Mouse (Mus musculus): Measurements from ENCODE around the gene Kdelc2.

Gene Kdelc2

DNA sequence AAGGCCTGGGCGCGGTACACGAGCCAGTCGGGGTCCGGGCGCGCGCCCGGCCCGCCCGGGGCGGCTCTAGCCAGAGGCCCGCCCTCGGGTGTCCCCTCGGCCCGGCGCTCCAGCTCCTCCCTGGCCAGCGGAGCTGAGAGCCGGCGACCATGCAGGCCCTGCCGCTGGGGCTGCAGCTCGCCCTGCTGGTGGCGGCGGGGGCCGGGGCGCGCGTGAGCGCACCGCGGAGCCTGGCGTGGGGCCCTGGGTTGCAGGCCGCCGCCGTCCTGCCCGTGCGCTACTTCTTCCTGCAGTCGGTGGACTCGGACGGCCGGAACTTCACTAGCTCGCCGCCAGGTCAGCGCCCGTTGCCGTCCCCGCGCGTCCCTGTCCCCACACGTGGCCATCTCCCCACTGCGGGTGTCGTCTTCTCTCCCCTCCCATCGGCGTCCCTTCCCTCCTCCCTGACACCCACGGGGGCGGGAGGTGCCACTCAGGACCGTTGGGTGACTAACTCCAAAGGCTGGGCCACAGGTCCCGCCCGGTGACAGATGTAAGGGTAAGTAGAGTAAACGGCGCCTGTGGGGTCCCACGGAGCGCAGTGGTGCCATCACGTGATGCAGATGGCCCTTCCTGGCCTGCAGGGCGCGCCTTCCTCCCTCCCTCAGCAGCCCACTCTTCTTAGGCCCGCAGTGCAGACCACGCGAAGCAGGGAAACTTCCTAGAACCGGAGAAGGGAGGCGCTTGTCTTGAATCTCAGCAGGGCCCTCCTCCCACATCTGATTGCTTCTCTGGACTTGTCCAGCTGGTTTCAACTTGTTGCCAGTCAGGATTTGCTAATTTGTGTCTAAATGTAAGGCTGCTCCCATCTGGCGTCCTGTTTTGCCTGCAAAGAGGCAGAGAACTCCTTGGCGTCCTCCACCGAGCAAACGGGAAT is at the start of gene Kdelc2:
Gene Kdelc2, plus strand, starts transcription at position 75 of the 916 bp plus-strand sequence.
- DNase-seq (ENCODE audit: low spot score): peak; percentile 85

DNA sequence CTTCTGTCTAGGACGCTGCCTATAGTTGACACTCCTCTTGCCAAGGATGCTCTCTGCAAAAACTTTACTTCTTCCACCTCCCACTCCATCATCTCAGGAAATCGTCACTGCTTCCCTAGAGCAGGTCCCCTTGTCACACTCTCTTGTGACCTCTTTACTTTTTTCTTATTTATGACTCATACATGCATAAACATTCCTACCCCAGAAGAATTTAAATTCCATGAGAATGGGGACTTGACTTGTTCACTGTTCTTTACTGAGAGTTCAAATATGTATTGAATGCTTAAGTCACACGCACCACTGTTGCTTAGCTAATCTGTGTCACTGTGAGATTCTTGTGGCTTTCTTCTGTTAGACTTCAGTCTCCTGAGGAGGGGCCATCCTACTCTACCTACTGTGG is 48.7 kb upstream of the Kdelc2 start:
- DNase-seq (ENCODE audit: low spot score): no peak

DNA sequence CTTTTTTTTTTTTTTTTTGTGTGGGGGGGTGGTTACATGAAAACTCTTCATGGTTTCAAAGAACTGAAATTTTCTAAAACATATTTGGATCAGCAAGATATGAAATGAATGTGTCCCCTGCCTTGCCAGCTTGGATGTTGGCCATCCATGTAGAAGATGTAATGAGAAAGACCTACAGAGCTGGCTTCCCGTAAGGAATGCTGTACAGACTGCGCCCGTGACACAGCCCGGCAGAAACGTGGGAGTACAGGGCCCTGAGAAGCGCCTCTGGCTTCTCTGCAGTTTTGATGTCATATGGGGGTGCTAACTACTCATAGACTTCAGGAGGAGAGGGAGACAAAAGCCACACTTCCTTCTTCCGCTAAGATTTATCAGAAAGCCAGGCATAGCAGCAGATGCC is 44.2 kb upstream of the Kdelc2 start:
- no peak for DNase-seq (ENCODE audit: low spot score)

DNA sequence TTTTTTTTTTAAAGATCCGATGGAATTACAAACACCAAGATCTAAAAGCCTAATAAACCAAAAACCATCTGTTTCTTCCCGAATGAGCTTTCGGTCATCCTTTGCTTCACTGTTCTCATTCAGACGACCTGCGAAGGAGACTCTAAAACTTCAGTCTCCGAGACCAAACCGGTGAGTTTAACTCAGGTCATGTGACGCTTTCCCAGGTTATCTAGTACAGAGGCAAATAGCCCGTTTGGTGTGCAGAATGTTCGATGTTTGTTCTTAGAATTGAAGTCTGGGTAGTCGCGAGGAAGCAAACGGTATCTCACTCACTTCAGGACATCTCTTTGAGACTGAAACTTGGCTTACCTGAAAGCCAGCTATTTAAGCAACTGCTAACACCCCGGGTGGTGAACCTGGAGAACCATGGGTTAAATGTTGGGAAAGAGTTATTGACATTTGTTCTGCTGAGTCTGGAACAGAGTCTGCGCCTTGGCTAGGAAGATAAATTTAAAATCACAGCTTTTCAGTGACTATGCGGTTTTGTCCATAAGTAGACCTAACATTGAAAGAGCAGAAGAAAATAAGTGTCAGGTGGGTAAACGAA is 43.4 kb upstream of the Kdelc2 start:
- DNase-seq (ENCODE audit: low spot score): no peak

DNA sequence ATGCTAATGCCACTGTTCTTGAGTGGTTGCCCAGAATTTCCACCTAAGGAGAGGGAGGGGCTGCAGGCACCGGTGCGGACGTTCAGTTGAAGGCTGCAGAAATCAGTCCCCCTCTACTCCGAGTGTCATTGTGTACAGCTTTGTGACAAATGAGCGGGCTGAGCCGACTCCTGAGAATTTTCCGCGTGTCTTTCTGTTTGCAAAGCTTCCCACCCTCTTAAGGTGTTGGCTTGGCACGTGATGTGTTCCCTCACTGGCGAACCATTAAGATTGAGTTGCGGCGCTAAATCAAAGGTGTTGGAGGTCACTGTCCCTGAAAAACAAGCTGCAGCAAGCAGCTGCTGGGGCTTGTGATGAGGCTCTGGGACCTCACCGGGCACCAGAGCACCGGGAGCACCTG is 42.9 kb upstream of the Kdelc2 start:
- DNase-seq (ENCODE audit: low spot score): peak; percentile 25

DNA sequence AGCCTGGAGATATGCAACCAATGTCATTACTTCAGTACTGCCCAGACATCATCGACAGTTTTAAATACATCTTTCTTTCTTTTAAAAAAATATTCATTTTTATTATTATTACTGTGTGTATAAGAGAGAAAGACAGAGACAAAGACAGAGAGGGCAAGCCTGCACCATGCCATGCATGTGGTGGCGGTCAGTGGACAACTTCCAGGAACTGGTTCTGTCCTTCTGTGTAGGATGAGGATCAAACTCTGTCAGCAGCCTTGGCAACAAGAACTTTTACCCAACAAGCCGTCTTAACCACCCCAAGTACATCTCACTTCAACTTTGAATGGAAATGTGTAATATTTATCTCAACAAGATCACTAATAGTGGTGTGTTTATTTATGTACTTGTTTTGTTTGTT is 41.8 kb upstream of the Kdelc2 start:
- DNase-seq (ENCODE audit: low spot score): no peak

DNA sequence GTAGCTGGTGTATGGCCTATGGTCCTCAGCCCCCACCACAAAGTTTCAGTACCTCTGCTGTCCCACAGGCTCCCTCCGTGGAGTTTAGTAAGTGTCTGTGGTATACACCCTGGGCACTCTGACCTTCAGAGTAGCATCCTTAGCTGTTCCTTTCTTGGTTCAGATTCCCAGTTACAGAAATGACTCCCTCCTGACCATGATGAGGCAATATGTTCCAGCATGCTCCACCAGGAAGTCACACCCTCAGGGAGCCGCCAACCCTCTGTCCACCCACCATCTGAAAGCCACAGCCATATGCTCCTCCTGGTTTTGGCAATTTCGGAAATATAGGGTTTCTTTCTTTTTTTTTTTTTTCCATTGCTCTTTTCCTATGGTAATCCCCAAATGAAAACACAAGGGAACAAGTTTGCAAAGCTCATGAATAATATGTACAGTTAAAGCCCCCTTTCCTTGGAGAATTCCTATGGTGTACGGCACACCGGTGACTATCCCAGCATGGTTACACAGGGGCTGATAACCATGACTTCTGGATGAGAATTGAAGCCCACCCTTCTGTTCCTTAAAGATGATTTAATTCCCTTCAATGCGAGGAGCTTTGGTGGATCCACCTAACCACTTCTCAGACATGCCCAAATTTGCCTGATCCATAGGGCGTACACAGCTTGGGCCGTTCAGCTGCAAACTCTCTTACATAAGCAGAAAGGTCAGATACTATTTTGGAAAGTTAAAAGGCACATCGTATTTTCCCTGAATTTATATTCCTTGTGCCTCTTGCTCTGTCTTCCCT is 39.0 kb upstream of the Kdelc2 start:
- DNase-seq (ENCODE audit: low spot score): no peak

DNA sequence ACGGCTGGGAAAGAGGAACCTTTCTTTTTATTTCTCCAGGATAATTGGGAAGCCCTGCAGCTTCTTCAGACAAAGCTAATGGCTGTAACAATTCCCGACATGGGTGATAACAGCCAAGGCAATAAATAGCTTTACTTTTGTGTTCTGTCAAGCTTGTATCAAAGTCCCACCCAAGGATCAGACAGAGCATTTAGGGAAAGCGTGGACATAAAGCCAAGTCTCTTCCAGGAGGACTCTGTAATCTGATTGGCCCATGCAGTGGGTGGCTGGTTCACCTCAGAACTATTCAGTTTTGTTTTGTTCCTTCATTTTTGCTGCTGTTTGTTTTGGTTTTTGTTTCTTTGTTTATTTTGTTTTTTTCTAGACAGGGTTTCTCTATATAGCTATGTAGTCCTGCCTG is 38.1 kb upstream of the Kdelc2 start:
- no peak for DNase-seq (ENCODE audit: low spot score)

DNA sequence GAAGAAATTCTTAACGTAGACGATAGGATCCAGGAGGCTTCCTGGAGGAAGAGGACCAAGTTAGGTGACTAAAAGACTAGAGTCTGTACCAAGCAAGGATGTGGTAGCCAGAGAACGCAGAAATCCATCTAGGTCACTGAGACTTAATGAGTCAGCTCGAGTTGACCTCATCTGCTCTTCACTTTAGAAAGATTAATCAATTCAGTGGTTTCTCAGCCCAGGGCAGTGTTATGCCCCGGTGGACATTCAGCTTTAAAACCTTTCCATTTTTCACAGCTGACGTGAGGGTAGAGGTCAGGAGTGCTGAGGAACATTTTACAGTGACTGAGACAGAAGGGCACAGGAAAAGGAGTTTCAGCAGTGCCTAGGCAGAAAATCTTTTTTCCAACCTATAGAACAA is 37.4 kb upstream of the Kdelc2 start:
- no peak for DNase-seq (ENCODE audit: low spot score)

DNA sequence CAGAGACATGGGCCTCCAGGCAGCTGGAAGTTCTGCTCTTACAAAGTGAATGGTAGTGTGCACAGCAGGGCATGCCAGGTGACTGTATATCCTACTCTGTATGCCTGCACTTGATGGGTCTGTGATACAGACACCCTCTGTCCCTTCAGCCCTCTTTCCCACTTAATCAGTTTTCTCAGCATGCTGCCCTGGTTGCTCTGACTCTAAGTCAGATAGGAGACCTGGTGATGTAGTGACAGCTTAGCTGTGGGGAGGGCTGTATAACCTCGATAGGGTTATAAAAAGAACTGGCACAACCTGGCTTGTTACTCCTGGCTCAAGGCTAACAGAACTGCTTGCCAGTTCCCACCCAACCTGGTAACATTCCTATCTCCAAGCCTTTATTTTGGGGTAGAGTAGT is 34.6 kb upstream of the Kdelc2 start:
- DNase-seq (ENCODE audit: low spot score): no peak

DNA sequence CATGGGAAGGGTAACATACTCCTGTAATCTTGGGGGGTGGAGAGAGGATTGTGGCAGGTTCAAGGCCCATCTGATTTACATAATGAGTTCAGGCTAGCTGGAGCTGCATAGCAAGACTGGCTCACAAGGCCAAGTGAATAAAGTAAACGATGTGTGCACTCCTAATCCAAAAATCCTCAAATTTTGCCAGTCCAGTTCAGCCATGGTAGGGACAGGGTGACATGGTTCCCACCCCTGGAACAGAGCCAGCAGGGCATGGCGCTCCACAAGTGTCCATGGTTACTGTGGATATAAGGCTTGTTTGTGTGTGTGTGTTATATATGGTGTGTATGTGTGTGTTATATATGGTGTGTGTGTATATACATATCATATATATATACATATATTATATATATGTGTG is 33.5 kb upstream of the Kdelc2 start:
- no peak for DNase-seq (ENCODE audit: low spot score)

DNA sequence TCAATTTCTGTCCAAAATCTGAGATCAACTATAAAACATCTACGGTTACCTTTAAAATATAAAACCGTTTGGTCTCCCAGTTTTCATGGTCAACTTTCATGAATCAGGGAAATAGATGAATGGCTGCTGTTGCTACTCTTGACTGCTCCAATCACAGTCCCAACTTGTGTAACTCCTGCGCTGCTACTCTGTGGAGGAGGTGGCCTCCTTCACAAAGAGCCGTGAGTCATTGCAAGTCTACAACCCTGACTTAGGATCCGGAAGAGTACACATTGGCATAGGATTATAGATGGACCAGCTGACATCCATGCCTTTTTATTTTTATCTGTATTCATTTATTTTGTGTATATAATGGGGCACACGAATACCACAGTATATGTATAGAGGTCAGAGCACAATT is 31.9 kb upstream of the Kdelc2 start:
- no peak for DNase-seq (ENCODE audit: low spot score)

DNA sequence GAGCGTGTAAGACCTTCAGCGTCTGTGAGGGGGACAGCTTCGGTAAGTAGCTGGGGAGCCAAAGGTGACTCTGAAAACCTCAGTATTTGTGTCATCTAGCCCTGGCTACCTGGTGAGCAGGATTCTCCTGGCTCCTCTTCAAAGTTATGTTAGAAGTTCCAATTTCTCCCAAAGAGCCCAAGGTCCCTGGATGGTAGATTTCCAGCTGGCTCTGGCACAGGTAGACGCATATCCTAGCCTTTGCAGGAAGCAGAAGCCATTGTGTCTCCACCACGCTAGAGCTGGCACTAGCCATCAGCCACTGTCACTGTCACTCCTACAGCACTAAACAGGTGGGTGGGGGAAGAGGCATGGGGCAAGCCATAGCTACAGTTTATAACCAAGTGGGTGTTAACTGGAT is 30.7 kb upstream of the Kdelc2 start:
- DNase-seq (ENCODE audit: low spot score): no peak

DNA sequence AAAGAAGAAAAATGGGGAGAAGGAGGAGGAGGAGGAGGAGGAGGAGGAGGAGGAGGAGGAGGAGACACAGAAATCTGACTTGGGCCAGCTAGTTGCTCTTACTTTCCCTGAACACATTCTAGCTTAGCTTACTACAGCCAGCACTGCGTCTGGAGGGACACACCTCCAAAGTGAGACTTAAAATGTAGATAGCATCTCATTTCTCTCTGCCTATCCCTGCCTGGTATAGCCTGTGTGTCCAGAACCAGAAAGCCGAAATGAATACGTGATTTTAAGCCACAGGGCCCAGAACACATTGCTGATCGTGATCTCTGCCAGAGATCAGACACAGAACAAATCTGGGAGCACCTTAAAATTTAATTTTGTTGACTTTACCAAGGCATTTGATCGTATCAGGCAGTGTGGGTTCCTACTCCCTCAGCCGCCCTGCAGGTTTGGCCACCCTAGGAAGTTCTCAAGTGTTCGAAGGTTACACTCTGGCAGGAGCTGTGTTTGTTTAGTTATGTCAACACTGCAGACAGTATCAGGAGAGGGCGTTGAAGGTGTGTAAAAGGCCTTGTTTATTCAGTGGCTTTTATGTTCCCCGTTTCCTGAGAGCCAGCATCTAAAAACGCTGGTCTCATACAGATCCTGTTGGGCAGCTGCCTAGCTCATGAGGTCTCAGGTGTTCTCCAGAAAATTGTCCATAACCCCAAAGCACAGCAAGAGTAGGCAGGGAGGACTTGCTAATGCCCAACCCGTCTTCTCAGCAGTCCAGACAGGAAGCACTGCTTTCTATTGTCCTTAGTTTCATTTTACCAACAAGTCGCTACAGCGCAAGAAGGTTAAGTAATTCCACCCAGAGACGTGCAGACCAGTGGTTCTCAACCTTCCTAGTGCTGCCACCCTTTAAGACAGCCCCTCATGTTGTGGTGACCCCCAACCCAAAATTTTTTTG is 27.3 kb upstream of the Kdelc2 start:
- DNase-seq (ENCODE audit: low spot score): no peak

DNA sequence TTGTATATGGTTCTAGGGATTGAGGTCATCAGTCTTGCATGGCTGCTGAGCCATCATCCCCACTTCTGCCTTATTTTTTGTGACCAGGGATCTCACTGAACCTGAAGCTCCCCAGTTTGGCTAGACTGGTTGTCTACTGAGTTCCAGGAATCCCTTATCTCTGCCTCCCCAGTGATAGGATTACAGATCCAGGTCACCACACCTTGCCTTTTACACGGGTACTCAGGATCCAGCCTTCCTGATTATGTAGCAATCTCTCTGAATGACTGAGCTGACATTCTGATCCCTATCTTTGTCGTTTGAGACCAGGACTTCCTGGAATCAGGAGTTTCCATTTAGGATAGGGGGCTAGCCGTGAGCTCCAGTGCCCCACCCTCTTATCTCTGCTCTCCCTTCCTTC is 12.5 kb upstream of the Kdelc2 start:
- no peak for DNase-seq (ENCODE audit: low spot score)

DNA sequence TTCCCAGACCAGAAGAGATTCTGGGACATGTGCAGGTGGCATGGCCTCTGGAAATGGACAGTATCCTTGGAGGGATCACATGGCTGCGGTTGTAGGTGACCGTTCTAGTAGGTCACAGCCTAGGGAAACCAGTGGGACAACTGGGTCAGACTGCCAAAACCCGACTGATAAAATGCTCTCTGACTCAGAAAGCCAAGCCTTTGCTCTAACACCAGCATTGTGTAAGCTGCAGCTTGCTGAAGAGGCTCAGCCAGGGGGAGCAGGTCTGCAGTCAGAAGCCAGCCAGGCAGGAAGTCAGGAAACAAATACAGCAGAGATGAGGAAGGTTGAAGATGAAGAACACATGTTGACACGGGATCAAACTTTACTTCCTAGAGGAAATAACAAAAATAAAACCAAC is 7.9 kb upstream of the Kdelc2 start:
- no peak for DNase-seq (ENCODE audit: low spot score)

DNA sequence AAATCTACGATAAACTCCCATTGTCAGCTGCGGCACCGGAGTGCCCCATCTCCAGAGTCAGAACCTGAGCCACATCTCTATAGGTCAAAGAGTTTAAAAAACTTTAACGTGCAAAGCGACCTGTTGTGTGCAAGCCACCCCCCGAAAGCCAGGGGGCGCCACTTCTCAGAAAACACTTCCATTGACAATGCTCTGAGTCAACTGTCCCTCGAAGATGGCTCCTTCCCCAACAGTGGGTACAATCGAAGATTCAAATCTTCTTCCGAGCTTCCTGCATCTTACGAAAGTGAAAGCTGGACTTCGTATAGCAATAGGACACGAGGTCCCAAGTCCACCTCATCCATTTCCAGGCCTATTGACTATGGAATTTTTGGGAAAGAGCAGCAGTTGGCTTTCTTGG is 7.0 kb upstream of the Kdelc2 start:
- no peak for DNase-seq (ENCODE audit: low spot score)

DNA sequence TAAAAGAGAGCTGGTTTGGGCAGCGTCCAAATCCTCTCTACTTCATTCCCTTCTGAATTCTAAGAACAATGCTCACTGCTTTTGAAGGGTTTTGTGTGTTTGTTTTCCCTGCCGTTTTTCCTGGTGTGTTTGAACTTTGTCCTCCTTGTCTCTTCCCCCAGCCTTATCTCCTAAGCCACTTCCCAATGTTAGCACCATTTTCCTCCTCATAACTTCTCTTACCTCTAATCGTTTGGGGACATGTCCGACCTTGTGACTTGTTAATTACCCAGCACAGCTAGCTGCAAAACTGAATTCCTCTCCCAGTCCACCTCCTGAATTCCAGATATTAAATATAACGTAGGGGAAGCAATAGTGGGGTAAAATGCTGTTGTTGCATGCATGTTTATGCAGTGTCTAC is 6.2 kb upstream of the Kdelc2 start:
- DNase-seq (ENCODE audit: low spot score): no peak

DNA sequence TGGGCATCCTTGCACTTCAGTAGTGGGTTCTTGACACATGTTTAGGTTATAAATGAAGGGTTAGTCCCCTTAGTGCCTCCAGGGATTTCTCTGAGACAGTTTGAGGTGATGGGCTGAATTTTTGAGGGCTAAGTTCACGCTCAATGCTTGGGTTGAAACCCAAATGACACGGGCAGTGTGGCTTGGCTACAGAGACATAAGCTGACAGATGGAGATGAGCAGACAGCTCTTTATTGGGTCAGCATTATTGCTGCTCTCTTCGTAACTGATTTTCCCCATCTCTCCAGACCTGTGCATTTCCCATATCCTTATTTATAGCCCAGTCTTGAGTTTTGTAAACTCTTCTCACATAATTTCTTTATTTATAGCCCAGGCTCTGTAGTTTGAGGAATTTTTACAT is 5.7 kb upstream of the Kdelc2 start:
- DNase-seq (ENCODE audit: low spot score): no peak

DNA sequence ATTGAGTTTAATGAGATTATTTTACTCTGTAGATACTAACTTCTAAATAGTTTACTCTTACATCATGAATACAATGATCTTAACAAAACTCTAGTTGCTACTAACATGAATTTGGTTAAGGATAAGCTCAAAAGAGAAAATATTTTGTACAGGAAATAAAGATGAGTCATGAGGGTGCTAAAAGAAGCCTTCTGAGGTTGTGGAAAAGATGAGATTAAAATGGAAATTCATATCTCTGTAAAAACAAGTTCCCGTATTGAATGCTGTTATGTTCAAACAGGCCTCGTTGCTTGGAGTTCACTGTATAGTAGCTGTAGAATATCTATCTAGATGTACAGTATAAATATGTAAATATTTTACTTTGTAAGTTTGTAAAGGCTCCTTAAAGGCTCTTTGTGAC is 3.2 kb upstream of the Kdelc2 start:
- no peak for DNase-seq (ENCODE audit: low spot score)

DNA sequence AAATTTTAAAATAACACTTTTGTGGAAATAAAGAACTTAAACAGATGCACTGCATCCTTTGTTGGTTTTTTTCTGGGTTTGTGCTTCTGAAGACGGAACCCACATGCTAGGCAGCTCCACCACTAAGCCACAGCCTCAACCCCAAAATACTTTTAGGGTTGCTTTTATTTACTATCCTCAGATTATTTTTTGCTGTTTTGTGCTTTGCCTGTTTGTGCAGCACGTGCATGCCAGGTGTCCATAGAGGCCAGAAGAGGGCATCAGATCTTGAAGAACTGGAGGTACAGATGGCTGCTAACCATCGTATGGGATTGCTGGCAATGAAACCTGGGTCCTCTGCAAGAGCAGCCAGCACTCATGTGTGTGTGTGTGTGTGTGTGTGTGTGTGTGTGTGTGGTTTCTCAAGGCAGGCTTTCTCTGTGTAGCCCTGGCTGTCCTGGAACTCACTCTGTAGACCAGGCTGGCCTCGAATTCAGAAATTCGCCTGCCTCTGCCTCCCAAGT is 2.7 kb upstream of the Kdelc2 start:
- DNase-seq (ENCODE audit: low spot score): no peak

DNA sequence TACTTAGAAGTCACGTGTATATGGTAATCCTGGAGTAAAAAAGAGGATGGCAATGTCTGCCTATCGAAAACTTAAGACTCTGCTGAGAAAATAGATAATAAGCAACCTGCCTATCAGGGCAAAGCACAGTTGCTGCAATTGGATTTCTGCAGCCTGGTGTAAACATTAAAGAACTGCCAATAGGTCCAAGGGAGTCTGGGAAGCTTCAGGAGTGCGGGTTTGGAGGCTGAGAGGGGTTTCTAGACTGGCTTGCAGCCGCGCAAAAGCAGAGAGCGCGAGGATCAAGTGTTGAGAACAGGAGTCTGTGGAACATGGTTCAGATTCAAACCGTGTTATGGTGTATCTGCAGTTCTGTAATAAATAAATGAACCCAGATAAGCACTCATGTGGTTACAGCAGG is 1.0 kb downstream of the Kdelc2 start:
- DNase-seq (ENCODE audit: low spot score): no peak
